Mouse (Mus musculus) heart, postnatal 0 days (tissue): ENCODE data around the gene Trmo. TPM values are rescaled to one million over a fixed set of nuclear protein-coding genes. Genes with fewer than 3 reads are reported as not detected.

Source experiments
- ATAC-seq: fragments of 200-750 bp; cut with Nextera tagmentation; 2 replicates; pipeline ENCODE4 v1.8.0; 2017; ENCODE audit warnings: low read depth, moderate number of reproducible peaks, moderate library complexity; ENCODE audit not compliant: insufficient read depth
- DNase-seq: peaks from one replicate; pipeline ENCODE4 v3.0.0-alpha.2; 2016; ENCODE audit warnings: low spot score
- H3K27ac ChIP-seq: fragments of 300-500 bp; sonication (generic); 2 replicates; pipeline ENCODE4 v1.5.1; 2014; ENCODE audit warnings: low read depth, mild to moderate bottlenecking
- H3K27me3 ChIP-seq: fragments of 300-500 bp; sonication (generic); 2 replicates; pipeline ENCODE4 v1.6.1; 2014; ENCODE audit warnings: low read length, mixed read lengths; ENCODE audit not compliant: control insufficient read depth, insufficient read depth
- H3K36me3 ChIP-seq: fragments of 300-500 bp; sonication (generic); replicated peaks from 2 replicates; pipeline ENCODE4 v1.6.1; 2014; ENCODE audit warnings: low read length, mixed read lengths; ENCODE audit not compliant: control insufficient read depth, insufficient read depth
- H3K4me1 ChIP-seq: fragments of 300-500 bp; sonication (generic); 2 replicates; pipeline ENCODE4 v1.6.1; 2014; ENCODE audit warnings: antibody characterized with exemption; ENCODE audit not compliant: control insufficient read depth, insufficient read depth
- H3K4me2 ChIP-seq: fragments of 300-500 bp; sonication (generic); 2 replicates; pipeline ENCODE4 v1.6.1; 2014; ENCODE audit warnings: low read depth, mild to moderate bottlenecking, low read length, moderate library complexity
- H3K4me3 ChIP-seq: fragments of 300-500 bp; sonication (generic); 2 replicates; pipeline ENCODE4 v1.5.1; 2014; ENCODE audit warnings: low read depth, low read length
- H3K9ac ChIP-seq: fragments of 300-500 bp; sonication (generic); replicated peaks from 2 replicates; pipeline ENCODE4 v1.6.1; 2014; ENCODE audit warnings: low read depth, low read length, mixed read lengths
- H3K9me3 ChIP-seq: fragments of 300-500 bp; sonication (generic); replicated peaks from 2 replicates; pipeline ENCODE4 v1.6.1; 2016; ENCODE audit warnings: low read length; ENCODE audit not compliant: control insufficient read depth
- CTCF ChIP-seq: IDR thresholded peaks from 2 replicates; pipeline ENCODE4 v1.5.1; 2016; ENCODE audit warnings: antibody characterized with exemption, control low read depth, low read depth
- EP300 ChIP-seq: IDR thresholded peaks from 2 replicates; pipeline ENCODE4 v1.6.1; 2016; ENCODE audit warnings: antibody characterized with exemption, low read depth
- WGBS: fragments of 180-500 bp; shearing (Covaris S2); extraction: QIAGEN DNeasy Blood & Tissue Kit; methylation state at CpG from one replicate; pipeline ENCODE4 v1.1.7; 2014; 5-methylcytosine and 5-hydroxymethylcytosine counted together
- polyA plus RNA-seq: library from polyadenylated mRNA; unstranded; fragments of >200 nt; fragmentation: Nextera tagmentation; extraction: Ambion mirVana; gene quantifications from 2 replicates; pipeline ENCODE4 v1.2.1, GENCODE M21; 2015
- total RNA-seq: library from RNA; depleted of rRNA; stranded (reverse); fragments of >200 nt; gene quantifications from 2 replicates; pipeline ENCODE4 v1.2.3, GENCODE M21; 2014; ENCODE audit warnings: low replicate concordance; rRNA removed

The Trmo gene
- total RNA-seq (3.9 and 12.1 TPM in 2 replicates), polyA plus RNA-seq (5.8 and 6.5 TPM in 2 replicates)

DNA sequence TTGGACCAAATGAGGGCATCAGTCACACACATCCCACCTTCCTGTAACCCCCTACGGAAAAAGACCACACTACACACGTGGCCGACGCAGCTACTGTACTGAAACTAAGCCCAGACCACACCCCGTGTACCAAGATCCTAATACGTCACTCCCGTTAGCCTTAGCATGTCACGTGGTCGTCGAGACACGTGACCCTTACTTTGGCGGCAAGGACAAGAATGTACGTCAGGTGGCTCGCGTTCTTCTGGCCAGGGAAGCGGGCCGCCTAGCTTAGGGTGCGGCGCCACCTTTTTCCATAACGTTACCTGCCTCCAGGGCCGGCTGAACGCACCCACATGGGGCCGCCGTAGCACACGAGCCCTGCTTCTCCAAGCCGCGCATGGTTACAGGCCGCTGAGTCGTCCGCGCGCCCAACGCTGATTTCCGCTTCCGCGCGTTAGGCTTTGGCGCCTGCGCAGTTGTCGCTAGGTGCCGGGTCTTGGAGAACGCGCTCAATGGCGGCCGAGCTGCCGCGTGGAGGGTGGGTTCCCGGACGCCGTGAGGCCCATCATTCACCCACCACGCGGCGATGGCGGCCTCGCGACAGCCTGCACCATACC, at the start of gene Trmo:
Gene Trmo (minus strand): TSS at position 425 of the 599 bp plus-strand sequence.
- H3K27me3 ChIP-seq: no peaks in the 10 kb centered on the region
- TF ChIP-seq CTCF (no peak), EP300 (peak; percentile 81)
- peak within 1 kb of the TSS; percentile 91 for H3K27ac ChIP-seq
- under 1% methylated on average over 56 of the region's 56 CpGs for WGBS
- 0 out of 2 replicates have a peak, but pooled peaks cover 4% of the 10 kb centered on the region for H3K4me1 ChIP-seq
- DNase-seq (peak; percentile 98), ATAC-seq (peak; percentile 96)
- peaks cover 22% of the 10 kb centered on the region for H3K36me3 ChIP-seq
- H3K4me2 ChIP-seq: peak within 1 kb of the TSS; percentile 68
- H3K9me3 ChIP-seq: no peaks in the 10 kb centered on the region
- H3K9ac ChIP-seq: peak within 1 kb of the TSS; percentile 82
- H3K4me3 ChIP-seq: peak within 1 kb of the TSS; percentile 72

DNA sequence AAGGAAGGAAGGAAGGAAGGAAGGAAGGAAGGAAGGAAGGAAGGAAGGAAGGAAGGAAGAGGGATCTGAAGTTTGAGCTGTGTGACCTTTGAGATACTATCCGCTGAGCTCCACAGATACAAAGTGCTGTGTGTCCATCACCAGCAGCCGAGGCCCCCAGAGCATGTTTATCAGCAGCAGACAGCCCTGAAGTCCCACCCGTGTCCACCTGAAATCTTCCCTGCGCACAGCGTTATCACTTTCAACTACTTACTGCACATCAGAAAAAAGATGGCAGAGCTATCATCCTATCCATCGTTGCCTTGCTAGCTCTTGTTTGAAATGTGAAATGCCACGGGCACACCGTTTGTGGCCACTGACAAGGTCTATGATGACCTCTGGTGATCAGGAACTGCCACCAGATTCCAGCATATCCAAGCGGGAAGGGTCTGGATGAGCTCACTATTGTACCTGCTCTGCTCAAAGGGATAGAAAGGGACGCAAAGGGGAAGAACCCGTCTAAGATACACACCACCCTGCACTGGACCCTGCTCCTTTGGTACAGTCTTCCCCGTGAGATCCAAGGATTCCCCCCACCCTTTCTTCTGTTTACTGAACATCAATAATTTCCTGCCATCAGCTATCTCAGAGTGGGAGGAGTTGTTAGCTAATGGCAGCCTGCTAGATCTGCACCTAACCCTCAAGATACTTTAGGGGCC, 43.3 kb upstream of the Trmo start:
- no peak overlapping the region for H3K4me2 ChIP-seq
- no peak for TF ChIP-seq EP300
- TF ChIP-seq CTCF: no peak
- WGBS: 73% methylated on average over 12 of the region's 12 CpGs
- ATAC-seq (no peak), DNase-seq (no peak)
- no peak overlapping the region for H3K9ac ChIP-seq
- H3K4me1 ChIP-seq: no peaks in the 10 kb centered on the region
- no peaks in the 10 kb centered on the region for H3K36me3 ChIP-seq
- no peaks in the 10 kb centered on the region for H3K9me3 ChIP-seq
- no peaks in the 10 kb centered on the region for H3K27me3 ChIP-seq
- no peak overlapping the region for H3K4me3 ChIP-seq
- no peak overlapping the region for H3K27ac ChIP-seq

DNA sequence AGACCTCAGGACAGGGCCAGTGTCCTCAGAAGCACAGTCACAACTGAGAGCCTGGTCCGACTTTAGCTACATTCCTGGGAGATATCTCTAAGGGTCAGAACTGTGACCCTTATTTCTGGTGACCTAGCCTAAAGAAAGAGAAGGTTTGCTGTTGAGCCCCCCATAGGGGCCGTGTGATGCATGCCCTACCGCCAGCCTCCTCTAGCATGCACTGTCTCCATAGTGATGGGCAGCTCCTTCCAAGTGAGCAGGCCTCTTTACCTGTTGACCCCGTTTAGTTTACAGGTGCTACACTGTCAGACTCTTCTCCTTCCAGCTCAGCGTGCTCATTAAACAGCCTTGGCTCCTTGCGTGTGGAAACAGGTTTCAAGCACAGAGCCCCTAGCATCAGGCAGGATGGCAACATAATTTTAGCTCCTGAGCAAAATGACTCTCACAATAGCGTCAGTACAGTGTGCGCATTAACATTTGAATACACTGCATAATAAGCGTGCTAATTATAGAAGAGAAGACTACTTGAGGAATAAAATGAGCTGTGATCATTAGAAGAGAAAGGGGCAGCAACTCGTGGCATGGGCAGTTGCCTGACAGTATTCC, 39.8 kb upstream of the Trmo start:
- ATAC-seq: no peak
- Histone ChIP-seq H3K27ac (no peak overlapping the region), H3K27me3 (no peaks in the 10 kb centered on the region), H3K36me3 (no peaks in the 10 kb centered on the region), H3K4me2 (no peak overlapping the region), H3K9ac (no peak overlapping the region), H3K4me3 (no peak overlapping the region), H3K4me1 (no peaks in the 10 kb centered on the region), H3K9me3 (no peaks in the 10 kb centered on the region)
- WGBS: 61% methylated on average over 10 of the region's 10 CpGs
- no peak for TF ChIP-seq EP300
- no peak for TF ChIP-seq CTCF
- no peak for DNase-seq

DNA sequence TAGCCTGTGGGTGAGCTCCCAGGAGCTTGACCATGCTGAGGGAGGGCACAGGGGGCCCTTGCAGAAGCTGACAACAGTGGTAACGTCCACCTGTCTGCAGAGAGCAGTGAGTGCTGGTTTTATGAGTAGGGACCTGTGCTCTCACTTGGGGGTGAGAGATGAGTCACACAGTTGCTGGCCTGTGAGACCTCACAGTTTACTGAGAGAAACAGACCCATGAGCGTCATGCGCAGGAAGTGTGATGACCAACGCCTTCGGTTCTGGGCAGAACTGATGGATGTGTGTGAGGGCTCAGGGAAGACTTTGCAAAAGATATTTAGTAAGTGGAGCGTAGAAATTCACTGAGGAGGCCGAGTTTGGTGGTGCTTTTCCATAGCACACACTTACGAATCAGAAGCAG, 33.4 kb upstream of the Trmo start:
- Histone ChIP-seq H3K4me1 (no peaks in the 10 kb centered on the region), H3K36me3 (no peaks in the 10 kb centered on the region), H3K9me3 (no peaks in the 10 kb centered on the region), H3K27ac (no peak overlapping the region), H3K4me2 (no peak overlapping the region), H3K4me3 (no peak overlapping the region), H3K9ac (no peak overlapping the region), H3K27me3 (no peaks in the 10 kb centered on the region)
- WGBS: 67% methylated on average over 8 of the region's 8 CpGs
- no peak for DNase-seq
- no peak for ATAC-seq
- no peak for TF ChIP-seq CTCF
- no peak for TF ChIP-seq EP300

DNA sequence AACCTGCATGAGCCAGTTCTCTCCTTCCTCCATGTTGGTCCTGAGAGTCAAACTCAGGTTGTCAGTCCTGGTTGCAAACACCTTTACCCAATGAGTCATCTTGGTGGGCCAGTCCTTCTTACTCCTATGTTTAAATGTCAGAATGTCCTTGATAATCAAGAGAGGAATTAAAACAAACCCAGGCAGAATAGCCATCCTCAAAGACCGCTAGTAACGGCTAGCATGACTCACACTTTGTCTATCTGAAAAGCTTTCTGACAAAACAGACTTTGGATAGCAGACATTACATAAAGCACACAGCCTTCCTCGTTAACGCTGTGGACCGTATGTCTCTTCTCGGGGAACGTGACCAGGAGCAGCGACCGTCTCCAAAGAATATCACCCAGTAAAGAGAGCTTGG, 29.6 kb upstream of the Trmo start:
- DNase-seq (no peak), ATAC-seq (no peak)
- Histone ChIP-seq H3K27ac (no peak overlapping the region), H3K27me3 (no peaks in the 10 kb centered on the region), H3K4me1 (no peaks in the 10 kb centered on the region), H3K9ac (no peak overlapping the region), H3K4me2 (no peak overlapping the region), H3K36me3 (no peaks in the 10 kb centered on the region), H3K9me3 (no peaks in the 10 kb centered on the region), H3K4me3 (no peak overlapping the region)
- WGBS: 53% methylated on average over 9 of the region's 9 CpGs
- TF ChIP-seq CTCF (no peak), EP300 (no peak)
